Mouse (Mus musculus) ES-E14 (cell line): ENCODE results near the gene Eid2b. TPM values are rescaled to one million over a fixed set of nuclear protein-coding genes. Genes with fewer than 3 reads are reported as not detected.

Source experiments
- DNase-seq: peaks from one replicate; pipeline ENCODE4 v3.0.0-alpha.2; 2013; ENCODE audit warnings: low read depth, low spot score
- H3K27ac ChIP-seq: 2 replicates; pipeline ENCODE4 v1.5.1; 2012; ENCODE audit warnings: low read depth, mild to moderate bottlenecking, low read length, moderate library complexity, mixed read lengths; ENCODE audit not compliant: poor library complexity, insufficient read depth, severe bottlenecking
- H3K36me3 ChIP-seq: 2 replicates; pipeline ENCODE4 v1.6.1; 2012; ENCODE audit warnings: mild to moderate bottlenecking, low read length, moderate library complexity, mixed read lengths; ENCODE audit not compliant: control insufficient read depth, poor library complexity, insufficient read depth, severe bottlenecking
- H3K4me1 ChIP-seq, 2 experiments: fragments of 150-350 bp in 1 of 2; sonication (generic) in 1 of 2; 2 replicates each; pipeline ENCODE4 v1.6.1; 2012; ENCODE audit warnings: low read length in 2 of 2, mild to moderate bottlenecking in 1 of 2, mixed read lengths in 1 of 2; ENCODE audit not compliant: control insufficient read depth in 2 of 2, insufficient read depth in 2 of 2, poor library complexity in 1 of 2
- H3K4me3 ChIP-seq, 2 experiments: fragments of 150-350 bp in 1 of 2; sonication (generic) in 1 of 2; 2 replicates each; pipeline ENCODE4 v1.5.1; 2012; ENCODE audit warnings: low read length in 2 of 2, low read depth in 1 of 2, mild to moderate bottlenecking in 1 of 2, mixed read lengths in 1 of 2; ENCODE audit not compliant: insufficient read depth in 1 of 2, poor library complexity in 1 of 2, severe bottlenecking in 1 of 2
- H3K9ac ChIP-seq: 2 replicates; pipeline ENCODE4 v1.6.1; 2012; ENCODE audit warnings: low read depth, mild to moderate bottlenecking, low read length, mixed read lengths; ENCODE audit not compliant: poor library complexity, insufficient read depth, severe bottlenecking
- H3K9me3 ChIP-seq: fragments of 150-350 bp; sonication (generic); 2 replicates; pipeline ENCODE4 v1.6.1; 2012; ENCODE audit warnings: low read depth, mild to moderate bottlenecking, low read length; ENCODE audit not compliant: control insufficient read depth, insufficient read depth
- CHD2 ChIP-seq: IDR thresholded peaks from 2 replicates; pipeline ENCODE4 v1.6.1; 2014; ENCODE audit warnings: mild to moderate bottlenecking, low read depth, low read length, inconsistent platforms
- HCFC1 ChIP-seq: IDR thresholded peaks from 2 replicates; pipeline ENCODE4 v1.6.1; 2012; ENCODE audit warnings: low read length, inconsistent platforms, borderline replicate concordance; ENCODE audit not compliant: insufficient read depth
- MAFK ChIP-seq: IDR thresholded peaks from 2 replicates; pipeline ENCODE4 v1.6.1; 2014; ENCODE audit warnings: mild to moderate bottlenecking, low read depth, low read length, inconsistent platforms; ENCODE audit not compliant: insufficient read depth
- ZC3H11A ChIP-seq: IDR thresholded peaks from 2 replicates; pipeline ENCODE4 v1.6.1; 2012; ENCODE audit warnings: low read depth, mild to moderate bottlenecking, inconsistent platforms, low read length, borderline replicate concordance
- ZNF384 ChIP-seq: IDR thresholded peaks from 2 replicates; pipeline ENCODE4 v1.6.1; 2012; ENCODE audit warnings: low read depth, low read length, inconsistent platforms
- in situ Hi-C, 2 experiments: fragments of 600-800 bp; cut with MboI; formaldehyde crosslinking; loops; one replicate each; pipeline ENCODE4 v1.15.1; 2025; ENCODE audit warnings: low sequenced_read_pairs in 2 of 2, inconsistent platforms in 1 of 2; ENCODE audit not compliant: unreplicated experiment in 2 of 2
- total RNA-seq: library from RNA; depleted of rRNA; stranded (reverse); fragments of 300-350 nt; gene quantifications from 2 replicates; pipeline ENCODE4 v1.2.3, GENCODE M21; 2012

The Eid2b gene
- total RNA-seq, 1 experiment: 4.6 TPM

- peak within 1 kb of the TSS; percentile 99 for H3K9ac ChIP-seq
- no peaks in the 10 kb centered on the region for H3K9me3 ChIP-seq
- peak; percentile 82 for TF ChIP-seq ZNF384
- no peak; the same call in 1 of the 2 replicates for TF ChIP-seq ZC3H11A
- TF ChIP-seq HCFC1: peak; percentile 67; the same call in 1 of the 2 replicates
- DNase-seq: no peak
- peak within 1 kb of the TSS; percentile 61 for H3K27ac ChIP-seq
- peak within 1 kb of the TSS; percentile 80 to 96 for H3K4me3 ChIP-seq
- H3K36me3 ChIP-seq: peaks cover 2% of the 10 kb centered on the region; the same call in 1 of the 2 replicates
- H3K4me1 ChIP-seq: peaks cover 4 to 7% of the 10 kb centered on the region in 2 experiments; a peak in 3 of 4 replicates
- in situ Hi-C loops: loop anchor here in 1 of 2 experiments (10.0 kb wide), 1 partner anchor 63 kb away; no protein-coding TSS in a partner anchor
Observed at GRCm38 (mm10) chr7:28267129-28268041, 10.2 kb upstream of the Eid2b start, which contains the start of gene Eid2. Gene Eid2 (plus strand): TSS chr7:28267881.

GRCm38 (mm10) chr7:28268042-28268531, 9.5 kb upstream of the Eid2b start:
- in situ Hi-C loops: loop anchor here in 1 of 2 experiments (10.0 kb wide), 1 partner anchor 63 kb away; no protein-coding TSS in a partner anchor
- no peak for DNase-seq
- Histone ChIP-seq H3K4me1 (peaks cover 4 to 7% of the 10 kb centered on the region in 2 experiments; a peak in 3 of 4 replicates), H3K27ac (peak overlapping the region; percentile 61), H3K9ac (peak overlapping the region; percentile 99), H3K4me3 (peak overlapping the region; percentile 80 to 96), H3K9me3 (no peaks in the 10 kb centered on the region), H3K36me3 (peaks cover 2% of the 10 kb centered on the region; the same call in 1 of the 2 replicates)
- TF ChIP-seq ZC3H11A: no peak
- no peak for TF ChIP-seq ZNF384

GRCm38 (mm10) chr7:28268576-28268975, 9.0 kb upstream of the Eid2b start:
- H3K36me3 ChIP-seq: peaks cover 2% of the 10 kb centered on the region; the same call in 1 of the 2 replicates
- in situ Hi-C loops: loop anchor here in 1 of 2 experiments (10.0 kb wide), 1 partner anchor 64 kb away; no protein-coding TSS in a partner anchor
- no peaks in the 10 kb centered on the region for H3K9me3 ChIP-seq
- no peak for TF ChIP-seq ZC3H11A
- TF ChIP-seq HCFC1: no peak
- TF ChIP-seq ZNF384: no peak
- TF ChIP-seq MAFK: no peak
- TF ChIP-seq CHD2: no peak
- H3K9ac ChIP-seq: peak overlapping the region; percentile 99
- no peak for DNase-seq
- H3K27ac ChIP-seq: peak overlapping the region; percentile 61
- H3K4me1 ChIP-seq: peaks cover 0 to 7% of the 10 kb centered on the region in 2 experiments; a peak in 2 of 4 replicates
- peak overlapping the region; percentile 80 to 96 for H3K4me3 ChIP-seq

- Histone ChIP-seq H3K4me1 (peaks cover 0 to 7% of the 10 kb centered on the region in 2 experiments; a peak in 2 of 4 replicates), H3K4me3 (peak overlapping the region; percentile 80 to 96; a peak in 3 of 4 replicates), H3K9me3 (no peaks in the 10 kb centered on the region), H3K9ac (no peak overlapping the region), H3K36me3 (peaks cover 2% of the 10 kb centered on the region; the same call in 1 of the 2 replicates), H3K27ac (no peak overlapping the region)
- TF ChIP-seq ZC3H11A (no peak), CHD2 (no peak), MAFK (no peak), HCFC1 (no peak)
- DNase-seq: no peak
- in situ Hi-C loops: loop anchor here in 1 of 2 experiments (10.0 kb wide), 1 partner anchor 65 kb away; no protein-coding TSS in a partner anchor
Observed at GRCm38 (mm10) chr7:28269355-28269754, 8.2 kb upstream of the Eid2b start.
